Mouse (Mus musculus) embryo, embryonic 9.5 days (tissue): ENCODE results near the gene Gm28053.

Experiments
- DNase-seq: peaks from one replicate; pipeline ENCODE4 v3.0.0-alpha.2; 2017; ENCODE audit errors: extremely low spot score

Gm28053 gene

DNA sequence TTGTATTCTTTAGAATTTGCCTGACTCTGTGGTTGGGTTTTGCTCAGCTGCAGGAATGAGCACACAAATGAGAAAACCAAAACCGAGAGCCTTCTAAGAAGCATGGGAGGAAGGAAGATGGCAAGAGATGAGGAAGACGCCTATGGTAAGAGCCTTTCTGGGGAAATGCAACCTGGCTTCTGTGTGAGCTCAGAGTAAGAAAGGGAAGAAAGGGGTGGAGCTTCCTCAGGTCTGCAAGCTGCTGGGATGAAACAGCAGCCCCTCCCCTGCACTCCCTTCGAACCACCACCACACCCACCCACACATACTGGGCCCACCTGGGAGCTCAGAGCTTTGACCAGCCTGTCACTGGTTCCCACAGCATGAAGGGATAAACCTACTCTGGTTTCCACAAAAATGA, 22.9 kb downstream of the Gm28053 start:
- DNase-seq: no peak

- no peak for DNase-seq
Observed at GRCm38 (mm10) chr6:48741711-48742206, 23.4 kb downstream of the Gm28053 start.

- peak; percentile 38 for DNase-seq
Observed at GRCm38 (mm10) chr6:48742422-48743351, 24.3 kb downstream of the Gm28053 start.

- no peak for DNase-seq
Observed at GRCm38 (mm10) chr6:48745490-48745889, 27.1 kb downstream of the Gm28053 start.

DNA sequence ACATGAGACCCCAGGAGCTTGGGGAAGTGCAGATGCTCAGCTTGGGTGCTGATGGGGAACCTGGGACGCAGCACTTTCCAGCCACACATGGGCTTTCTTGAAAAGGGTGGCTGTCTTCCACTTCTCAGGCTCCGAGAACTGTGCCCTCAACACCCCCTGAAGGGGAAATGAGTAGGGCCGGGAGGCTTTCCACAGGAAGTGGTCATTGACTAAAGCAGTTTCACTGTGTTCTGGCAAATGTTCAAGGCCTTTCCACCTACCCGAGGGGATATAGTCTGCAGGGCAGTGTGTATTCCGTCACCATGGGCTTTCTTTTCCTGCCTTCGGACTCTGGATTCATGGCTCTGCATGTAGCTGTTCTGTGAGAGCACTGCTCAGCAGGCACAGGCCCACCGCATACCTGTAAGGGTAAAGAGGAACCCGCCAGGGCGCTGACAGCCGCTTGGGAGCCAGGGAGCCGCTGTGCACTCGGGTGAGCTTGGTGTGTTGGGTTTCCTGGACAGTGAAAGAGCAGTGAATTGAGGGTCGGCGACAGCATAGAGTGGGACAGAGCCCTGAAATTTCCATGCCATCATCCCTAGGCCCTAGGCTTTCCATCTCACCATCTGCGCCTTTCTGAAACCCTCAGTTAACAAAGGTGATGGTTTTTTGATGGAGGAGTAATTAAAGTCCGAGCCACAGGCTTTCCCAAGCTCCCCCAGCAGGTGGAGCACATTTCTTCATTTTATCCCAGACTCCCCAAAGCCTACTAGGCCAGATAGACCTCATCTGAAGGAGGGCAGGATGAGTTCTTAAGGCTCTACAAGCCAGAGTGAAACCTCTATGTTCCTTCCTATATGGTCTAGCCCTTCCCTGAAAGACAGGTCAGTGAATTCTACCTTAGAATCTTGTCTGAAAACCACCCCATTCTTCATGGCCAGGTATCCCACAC, 27.8 kb downstream of the Gm28053 start, which contains the start of gene Gimap5:
Gene Gimap5, plus strand, starts transcription at position 239 of the 931 bp plus-strand sequence.
- DNase-seq: peak; percentile 20

- no peak for DNase-seq
Observed at GRCm38 (mm10) chr6:48747091-48747966, 28.9 kb downstream of the Gm28053 start.

DNA sequence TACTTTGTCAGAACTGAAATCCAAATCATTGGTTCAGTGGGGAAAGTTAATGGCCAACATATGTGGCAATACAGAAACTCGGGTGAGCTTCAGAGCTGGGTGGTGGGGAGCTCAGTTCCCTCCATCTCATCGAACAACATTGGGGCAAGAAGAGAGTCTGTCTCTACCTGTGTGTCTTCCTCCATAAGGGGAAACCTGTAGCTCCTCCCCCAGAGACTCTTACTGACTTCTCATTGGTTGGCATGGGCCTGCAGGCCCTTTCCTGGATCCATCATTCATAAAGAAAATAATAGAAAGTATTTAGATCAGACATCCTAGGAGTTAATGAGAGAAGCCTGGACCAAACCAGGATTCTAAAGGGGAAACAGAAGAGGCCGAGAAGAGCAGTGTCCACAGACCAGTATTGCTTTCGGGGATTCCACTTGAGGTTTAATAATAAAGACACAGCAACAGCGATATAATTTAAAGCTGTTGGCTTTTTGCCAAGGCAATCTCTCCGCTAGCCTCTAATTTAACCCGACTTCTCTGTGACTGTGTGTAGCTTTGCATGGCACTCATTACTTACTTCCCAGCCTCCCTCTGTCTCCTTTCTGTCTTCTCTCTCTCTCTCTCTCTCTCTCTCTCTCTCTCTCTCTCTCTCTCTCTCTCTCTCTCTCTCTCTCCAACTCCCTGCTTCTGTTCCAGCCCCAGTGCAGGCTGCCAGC, 45.3 kb downstream of the Gm28053 start:
- no peak for DNase-seq

DNA sequence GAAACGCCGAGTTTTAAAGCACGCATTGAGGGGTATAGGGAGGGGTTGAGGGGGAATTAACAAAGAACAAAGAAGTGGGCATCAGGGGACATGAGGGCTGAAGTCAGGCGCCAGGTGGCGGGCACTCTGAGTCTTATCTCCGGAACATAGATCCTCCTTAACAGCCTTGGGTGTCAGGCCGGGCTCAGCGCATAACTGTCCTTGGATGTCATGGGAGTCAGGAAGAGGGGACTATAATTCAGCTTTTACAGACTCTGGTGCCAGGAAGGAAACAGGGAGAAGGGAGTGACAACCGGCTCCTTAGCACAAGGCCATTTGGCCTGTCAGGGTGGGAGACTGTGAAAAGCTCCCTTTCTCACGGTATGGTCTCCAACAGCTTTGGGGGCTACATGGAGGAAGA, 46.1 kb downstream of the Gm28053 start:
- DNase-seq: no peak

DNA sequence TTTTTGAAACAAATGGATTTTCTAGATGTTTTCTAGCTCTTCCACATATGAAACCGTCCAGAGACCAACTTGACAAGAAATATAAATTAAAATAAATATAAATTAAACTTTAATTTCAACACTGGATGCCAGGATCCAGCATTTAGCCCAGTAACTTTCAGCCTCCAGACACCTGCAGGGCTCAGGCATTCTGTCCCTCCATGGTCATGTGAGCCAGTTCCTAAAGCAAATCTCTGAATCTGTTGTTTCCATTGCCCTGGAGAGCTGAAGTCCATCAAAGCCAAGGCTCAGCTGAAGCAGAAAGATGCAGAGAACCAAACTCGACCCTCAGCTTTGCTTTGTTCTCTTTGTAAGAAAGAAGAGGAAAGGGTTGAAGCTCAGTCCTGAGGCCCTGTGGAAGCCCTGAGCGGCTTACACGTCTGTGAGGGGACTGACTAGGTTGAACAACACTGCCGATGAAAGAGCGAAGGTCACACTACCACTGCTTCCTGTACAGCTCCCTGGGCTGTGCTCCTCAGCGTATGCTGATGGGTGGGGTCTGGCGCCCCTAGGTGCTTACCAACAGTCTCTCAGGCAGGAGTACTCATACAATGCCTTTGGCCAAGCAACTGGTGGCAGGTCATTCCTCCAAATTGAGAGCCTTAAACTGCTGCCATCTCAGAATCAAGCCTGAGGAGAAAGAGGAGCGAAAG, 49.9 kb downstream of the Gm28053 start:
- no peak for DNase-seq

DNA sequence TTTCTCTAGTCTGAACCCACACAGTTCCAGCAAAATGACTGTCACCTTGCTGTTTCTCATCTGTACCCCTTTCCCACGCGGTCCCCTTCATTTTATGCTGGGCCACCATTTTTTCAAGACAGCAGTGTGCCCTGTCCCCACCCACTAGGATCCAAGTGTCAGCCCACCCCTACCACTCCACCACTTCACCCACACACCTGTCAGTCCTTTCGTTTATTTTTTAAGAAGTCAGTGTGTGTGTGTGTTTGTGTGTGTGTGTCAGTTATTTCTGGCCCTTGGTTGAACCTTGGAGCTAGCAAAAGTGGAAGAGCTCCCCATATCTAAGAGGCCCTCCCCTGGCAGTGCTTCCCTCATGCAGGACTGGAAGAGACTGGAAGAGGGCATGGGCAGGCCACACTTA, 50.5 kb downstream of the Gm28053 start:
- no peak for DNase-seq

DNA sequence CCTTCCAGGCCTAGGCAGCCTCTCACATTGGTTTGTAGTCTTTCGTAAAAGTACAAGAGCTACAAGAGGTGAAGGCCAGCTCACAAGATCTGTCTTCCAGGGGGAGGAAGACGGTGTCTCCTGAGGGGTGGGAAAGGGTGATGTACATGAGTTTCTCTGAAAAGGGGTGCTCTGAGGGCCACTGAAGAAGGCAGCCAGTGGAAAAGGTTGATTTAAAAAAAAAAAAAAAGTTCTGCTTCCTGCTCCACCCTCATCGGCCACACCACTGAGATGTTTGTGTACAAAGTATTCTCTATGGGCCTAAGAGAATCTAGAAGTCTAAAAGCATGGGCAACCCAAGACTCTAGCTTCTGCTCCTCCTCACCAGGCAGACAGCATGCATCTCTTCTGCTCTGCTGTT, 52.3 kb downstream of the Gm28053 start, which contains the start of gene Gimap3:
Gene Gimap3, minus strand, starts transcription at position 156 of the 400 bp plus-strand sequence.
- DNase-seq: no peak

GRCm38 (mm10) chr6:48772030-48772429, 53.6 kb downstream of the Gm28053 start:
- peak; percentile 77 for DNase-seq

GRCm38 (mm10) chr6:48784406-48784805, 66.0 kb downstream of the Gm28053 start:
- no peak for DNase-seq

DNA sequence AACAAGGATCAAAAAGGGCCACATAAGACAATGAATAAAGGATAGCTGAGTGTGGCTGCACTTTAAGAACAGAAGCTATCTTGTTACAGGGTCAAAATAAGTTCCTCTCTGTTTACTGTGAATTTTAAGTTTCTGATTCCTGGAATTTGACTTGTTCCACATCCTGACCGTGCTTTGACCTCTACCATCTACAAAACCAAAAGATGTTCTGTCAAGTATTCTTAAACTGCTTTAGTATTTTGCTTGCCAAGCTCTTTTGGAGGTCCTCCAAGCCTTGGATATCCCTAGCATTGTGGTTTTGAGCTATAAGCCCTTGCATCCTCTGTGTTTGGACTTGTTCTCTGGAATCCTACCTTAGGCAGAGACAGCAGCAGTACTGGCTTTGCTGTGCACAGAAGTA, 66.8 kb downstream of the Gm28053 start:
- no peak for DNase-seq

DNA sequence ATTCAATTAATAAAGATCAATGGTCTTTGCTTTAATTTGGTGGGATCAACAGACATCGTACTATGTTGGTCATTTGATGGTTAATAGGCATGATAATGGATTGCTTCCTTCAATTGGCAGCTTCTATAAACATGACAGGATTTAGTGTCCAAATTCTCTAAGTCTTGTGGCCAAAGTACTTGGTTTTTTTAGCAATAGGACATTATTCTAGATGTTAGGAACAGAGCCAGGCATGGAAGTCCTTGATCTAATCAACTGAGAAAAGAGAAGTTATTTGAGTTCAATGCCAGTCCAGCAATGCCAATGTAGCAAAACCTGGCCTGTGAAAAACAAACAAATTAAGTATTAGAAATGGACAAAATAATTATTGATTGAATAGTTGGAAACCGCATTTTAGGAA, 67.2 kb downstream of the Gm28053 start:
- DNase-seq: no peak

DNA sequence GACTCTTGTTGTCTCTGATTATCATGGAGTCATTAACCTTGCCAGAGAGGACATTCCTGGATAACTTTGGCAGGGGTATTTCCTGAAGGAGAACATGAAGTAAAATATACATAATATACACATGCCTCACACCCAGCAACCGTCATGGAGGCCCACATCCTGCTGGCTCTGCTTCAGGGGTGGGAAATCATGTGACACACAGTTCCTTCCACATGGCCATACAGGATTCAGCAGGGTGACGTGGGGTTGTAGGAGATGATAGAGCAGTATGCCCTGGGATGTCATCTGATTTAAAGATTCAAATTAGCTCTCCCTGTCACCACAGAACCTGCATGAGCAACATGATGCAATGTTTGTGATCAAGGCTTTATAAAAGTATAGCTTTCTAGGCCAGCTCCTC, 69.5 kb downstream of the Gm28053 start:
- no peak for DNase-seq

- no peak for DNase-seq
Observed at GRCm38 (mm10) chr6:48801897-48802296, 83.5 kb downstream of the Gm28053 start.
